Mouse (Mus musculus) heart, postnatal 0 days (tissue): ENCODE data around the gene Dgke. TPM values are rescaled to one million over a fixed set of nuclear protein-coding genes. Genes with fewer than 3 reads are reported as not detected.

ENCODE experiments used
- ATAC-seq: fragments of 200-750 bp; cut with Nextera tagmentation; 2 replicates; pipeline ENCODE4 v1.8.0; 2017; ENCODE audit warnings: low read depth, moderate number of reproducible peaks, moderate library complexity; ENCODE audit not compliant: insufficient read depth
- DNase-seq: peaks from one replicate; pipeline ENCODE4 v3.0.0-alpha.2; 2016; ENCODE audit warnings: low spot score
- H3K27ac ChIP-seq: fragments of 300-500 bp; sonication (generic); 2 replicates; pipeline ENCODE4 v1.5.1; 2014; ENCODE audit warnings: low read depth, mild to moderate bottlenecking
- H3K27me3 ChIP-seq: fragments of 300-500 bp; sonication (generic); 2 replicates; pipeline ENCODE4 v1.6.1; 2014; ENCODE audit warnings: low read length, mixed read lengths; ENCODE audit not compliant: control insufficient read depth, insufficient read depth
- H3K36me3 ChIP-seq: fragments of 300-500 bp; sonication (generic); replicated peaks from 2 replicates; pipeline ENCODE4 v1.6.1; 2014; ENCODE audit warnings: low read length, mixed read lengths; ENCODE audit not compliant: control insufficient read depth, insufficient read depth
- H3K4me1 ChIP-seq: fragments of 300-500 bp; sonication (generic); 2 replicates; pipeline ENCODE4 v1.6.1; 2014; ENCODE audit warnings: antibody characterized with exemption; ENCODE audit not compliant: control insufficient read depth, insufficient read depth
- H3K4me2 ChIP-seq: fragments of 300-500 bp; sonication (generic); 2 replicates; pipeline ENCODE4 v1.6.1; 2014; ENCODE audit warnings: low read depth, mild to moderate bottlenecking, low read length, moderate library complexity
- H3K4me3 ChIP-seq: fragments of 300-500 bp; sonication (generic); 2 replicates; pipeline ENCODE4 v1.5.1; 2014; ENCODE audit warnings: low read depth, low read length
- H3K9ac ChIP-seq: fragments of 300-500 bp; sonication (generic); replicated peaks from 2 replicates; pipeline ENCODE4 v1.6.1; 2014; ENCODE audit warnings: low read depth, low read length, mixed read lengths
- H3K9me3 ChIP-seq: fragments of 300-500 bp; sonication (generic); replicated peaks from 2 replicates; pipeline ENCODE4 v1.6.1; 2016; ENCODE audit warnings: low read length; ENCODE audit not compliant: control insufficient read depth
- CTCF ChIP-seq: IDR thresholded peaks from 2 replicates; pipeline ENCODE4 v1.5.1; 2016; ENCODE audit warnings: antibody characterized with exemption, control low read depth, low read depth
- EP300 ChIP-seq: IDR thresholded peaks from 2 replicates; pipeline ENCODE4 v1.6.1; 2016; ENCODE audit warnings: antibody characterized with exemption, low read depth
- WGBS: fragments of 180-500 bp; shearing (Covaris S2); extraction: QIAGEN DNeasy Blood & Tissue Kit; methylation state at CpG from one replicate; pipeline ENCODE4 v1.1.7; 2014; 5-methylcytosine and 5-hydroxymethylcytosine counted together
- polyA plus RNA-seq: library from polyadenylated mRNA; unstranded; fragments of >200 nt; fragmentation: Nextera tagmentation; extraction: Ambion mirVana; gene quantifications from 2 replicates; pipeline ENCODE4 v1.2.1, GENCODE M21; 2015
- total RNA-seq: library from RNA; depleted of rRNA; stranded (reverse); fragments of >200 nt; gene quantifications from 2 replicates; pipeline ENCODE4 v1.2.3, GENCODE M21; 2014; ENCODE audit warnings: low replicate concordance

Dgke gene
- total and polyA plus RNA-seq, 2 experiments from 2014 or later, result 5.3 to 12.6 TPM

GRCm38 (mm10) chr11:89073541-89073940 is 6.9 kb upstream of the Dgke start, which contains the start of gene Gm525:
Gene Gm525 (plus strand): TSS chr11:89073841.
- Histone ChIP-seq H3K4me2 (no peak within 1 kb of the TSS), H3K36me3 (no peaks in the 10 kb centered on the region), H3K4me1 (peaks cover 5% of the 10 kb centered on the region; the same call in 1 of the 2 replicates), H3K27ac (no peak within 1 kb of the TSS), H3K4me3 (no peak within 1 kb of the TSS), H3K27me3 (no peaks in the 10 kb centered on the region), H3K9ac (no peak within 1 kb of the TSS), H3K9me3 (no peaks in the 10 kb centered on the region)
- DNase-seq (no peak), ATAC-seq (no peak)
- WGBS, result 83% methylated on average over 8 of the region's 8 CpGs
- TF ChIP-seq EP300 (no peak), CTCF (no peak)

GRCm38 (mm10) chr11:89071522-89071921 is 4.9 kb upstream of the Dgke start:
- Histone ChIP-seq H3K36me3 (no peaks in the 10 kb centered on the region), H3K27me3 (no peaks in the 10 kb centered on the region), H3K27ac (no peak overlapping the region), H3K4me3 (no peak overlapping the region), H3K9ac (no peak overlapping the region), H3K9me3 (no peaks in the 10 kb centered on the region), H3K4me1 (peaks cover 10% of the 10 kb centered on the region; the same call in 1 of the 2 replicates), H3K4me2 (no peak overlapping the region)
- TF ChIP-seq EP300 (no peak), CTCF (no peak)
- no peak for DNase-seq
- no peak for ATAC-seq
- WGBS, result 69% methylated on average over 5 of the region's 5 CpGs

GRCm38 (mm10) chr11:89069303-89069702 is 2.7 kb upstream of the Dgke start:
- no peaks in the 10 kb centered on the region for H3K36me3 ChIP-seq
- WGBS, result 22% methylated on average over 6 of the region's 6 CpGs
- no peaks in the 10 kb centered on the region for H3K9me3 ChIP-seq
- no peak overlapping the region for H3K4me2 ChIP-seq
- ATAC-seq (no peak), DNase-seq (peak; percentile 56)
- no peak overlapping the region for H3K9ac ChIP-seq
- H3K27me3 ChIP-seq, result no peaks in the 10 kb centered on the region
- H3K4me1 ChIP-seq, result peaks cover 10% of the 10 kb centered on the region; the same call in 1 of the 2 replicates
- TF ChIP-seq EP300 (no peak), CTCF (peak; percentile 79)
- no peak overlapping the region for H3K4me3 ChIP-seq
- H3K27ac ChIP-seq, result no peak overlapping the region

GRCm38 (mm10) chr11:89068649-89069048 is 2.0 kb upstream of the Dgke start:
- no peak overlapping the region for H3K9ac ChIP-seq
- peaks cover 10% of the 10 kb centered on the region; the same call in 1 of the 2 replicates for H3K4me1 ChIP-seq
- no peak for ATAC-seq
- peak overlapping the region; percentile 10; the same call in 1 of the 2 replicates for H3K4me2 ChIP-seq
- no peaks in the 10 kb centered on the region for H3K36me3 ChIP-seq
- no peaks in the 10 kb centered on the region for H3K9me3 ChIP-seq
- peak; percentile 50 for DNase-seq
- no peak overlapping the region for H3K27ac ChIP-seq
- WGBS, result 52% methylated on average over 14 of the region's 14 CpGs
- no peak overlapping the region for H3K4me3 ChIP-seq
- no peaks in the 10 kb centered on the region for H3K27me3 ChIP-seq
- no peak for TF ChIP-seq CTCF
- no peak for TF ChIP-seq EP300

- ATAC-seq, result no peak
- Histone ChIP-seq H3K4me3 (peak overlapping the region; percentile 1; the same call in 1 of the 2 replicates), H3K36me3 (no peaks in the 10 kb centered on the region), H3K9ac (no peak overlapping the region), H3K4me1 (peaks cover 10% of the 10 kb centered on the region; the same call in 1 of the 2 replicates), H3K4me2 (peak overlapping the region; percentile 22; the same call in 1 of the 2 replicates), H3K27me3 (no peaks in the 10 kb centered on the region), H3K9me3 (no peaks in the 10 kb centered on the region), H3K27ac (peak overlapping the region; percentile 68)
- TF ChIP-seq CTCF (no peak), EP300 (no peak)
- 53% methylated on average over 11 of the region's 11 CpGs for WGBS
- DNase-seq, result no peak
Measured at GRCm38 (mm10) chr11:89067871-89068490, 1.3 kb upstream of the Dgke start.
